Mouse (Mus musculus) stomach, postnatal 0 days (tissue): Measurements from ENCODE around the gene Supt4a.

Experiments used
- CTCF ChIP-seq: IDR thresholded peaks from 2 replicates; pipeline ENCODE4 v1.5.1; 2016; ENCODE audit warnings: antibody characterized with exemption, low read depth, mild to moderate bottlenecking, moderate library complexity
- EP300 ChIP-seq: optimal IDR thresholded peaks from 2 replicates; pipeline ENCODE3; 2016; ENCODE audit warnings: antibody characterized with exemption

DNA sequence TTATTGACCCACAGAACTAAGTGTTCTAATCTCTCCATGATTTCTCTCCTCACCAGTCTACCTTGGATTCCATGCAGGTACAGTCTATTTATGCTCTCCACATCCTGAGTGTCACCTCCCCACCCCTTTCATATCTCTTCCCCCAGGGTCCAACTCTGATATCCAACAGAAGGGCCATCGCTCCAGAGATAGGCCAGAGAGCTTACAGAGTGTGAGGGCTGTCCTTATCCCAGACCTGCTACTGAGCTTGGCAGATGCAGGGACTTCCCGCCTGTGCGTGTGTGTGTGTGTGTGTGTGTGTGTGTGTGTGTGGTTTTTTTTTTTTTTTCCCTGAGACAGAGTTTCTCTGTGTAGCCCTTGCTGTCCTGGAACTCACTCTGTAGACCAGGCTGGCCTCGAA lies 31.4 kb downstream of the Supt4a start:
- TF ChIP-seq CTCF, result no peak
- TF ChIP-seq EP300, result no peak
